Mouse (Mus musculus) erythroblast, embryonic 14.5 days (primary cell): Measurements from ENCODE around the gene A2ml1.
"Not testable (repeated sequence)": the region's sequence is repeated elsewhere in the genome, so short reads cannot be mapped to it uniquely, and the experiment has no call there.

ENCODE experiments used
- GATA1 ChIP-seq: IDR thresholded peaks from 2 replicates; pipeline ENCODE4 v1.6.1; 2012; ENCODE audit warnings: low read length, inconsistent platforms, mixed read lengths
- TAL1 ChIP-seq: IDR thresholded peaks from 3 replicates; pipeline ENCODE4 v1.6.1; 2012; ENCODE audit warnings: low read length, inconsistent platforms, mixed read lengths

GRCm38 (mm10) chr6:128625246-128625645, 43.8 kb upstream of the A2ml1 start:
- not testable (repeated sequence) for TF ChIP-seq GATA1, TAL1
